Comparison of ENCODE assay signal across 13 mouse cellular contexts in genomic region chr1:51789269-51789668, GRCm38 (mm10).
DNase-seq lines count a peak whose midpoint lies in the region; ATAC-seq and TF ChIP-seq lines count a peak whose summit lies in the region.
"Had no signal": no experiment of that assay in that cellular context is flagged by ENCODE, and none has a peak within 500 bp of the region (broad histone marks: within the 10 kb centered on the region; RNA-seq: fewer than 3 reads in every experiment).

No protein-coding gene starts in this region.

- no peaks in the 10 kb centered on the region for H3K27me3 ChIP-seq in heart, adult 2 months (ENCODE audit: control insufficient read depth, insufficient read depth, low read length)
- no peaks in the 10 kb centered on the region for H3K27me3 ChIP-seq in heart, embryonic 12.5 days (replicated peaks)
- no peaks in the 10 kb centered on the region for H3K27me3 ChIP-seq in Patski
- H3K27me3 ChIP-seq: forebrain, embryonic 15.5 days had no signal

- H3K27ac ChIP-seq in heart, adult 2 months: peak overlapping the region; percentile 47
- H3K27ac ChIP-seq in heart, embryonic 12.5 days (ENCODE audit: poor library complexity, severe bottlenecking): no peak overlapping the region
- H3K27ac ChIP-seq: forebrain, embryonic 15.5 days; left cerebral cortex, adult 2 months had no signal

- no peak overlapping the region for H3K4me3 ChIP-seq in heart, adult 2 months
- no peak overlapping the region for H3K4me3 ChIP-seq in heart, embryonic 12.5 days
- H3K4me3 ChIP-seq: forebrain, embryonic 15.5 days; left cerebral cortex, adult 2 months had no signal

- H3K79me2 ChIP-seq in heart, adult 2 months (replicated peaks; ENCODE audit: control insufficient read depth, insufficient read depth, low read length): no peaks in the 10 kb centered on the region

- H3K9ac ChIP-seq in heart, adult 2 months (ENCODE audit: low read depth, low read length): 0 out of 2 replicates have a peak overlapping the region, but pooled peaks have one; percentile 20
- no peak overlapping the region for H3K9ac ChIP-seq in heart, embryonic 12.5 days
- H3K9ac ChIP-seq: forebrain, embryonic 15.5 days had no signal

- no peak for TF ChIP-seq CTCF in heart, adult 2 months (IDR thresholded peaks at IDR 0.05)
- TF ChIP-seq CTCF in Patski (IDR thresholded peaks at IDR 0.05): peak; percentile 25

- intact Hi-C loops in heart, adult 2 months (cut with DNase I): no loop called here

- H3K9me3 ChIP-seq in heart, embryonic 12.5 days (replicated peaks): no peaks in the 10 kb centered on the region
- H3K9me3 ChIP-seq: forebrain, embryonic 15.5 days; G1E had no signal

- H3K4me1 ChIP-seq in heart, adult 2 months (ENCODE audit: control insufficient read depth, insufficient read depth, low read length): peaks cover 4% of the 10 kb centered on the region
- peaks cover 5% of the 10 kb centered on the region; the same call in 1 of the 2 replicates for H3K4me1 ChIP-seq in heart, embryonic 12.5 days (replicated peaks)
- H3K4me1 ChIP-seq: forebrain, embryonic 15.5 days had no signal

- TF ChIP-seq EP300 in heart, adult 2 months (IDR thresholded peaks at IDR 0.05; ENCODE audit: insufficient read depth, low read depth, low read length): no peak

- CTCF ChIA-PET in Patski (lab: Charles Lee): no interaction called here

- ATAC-seq in heart, embryonic 12.5 days (ENCODE audit: insufficient number of reproducible peaks, low FRiP score): no peak
- peak; percentile 97 for ATAC-seq in Patski
- ATAC-seq: forebrain, embryonic 15.5 days had no signal

- POLR2A ChIA-PET in Patski (lab: Charles Lee): interaction anchor here (0.6 to 1.2 kb wide), 2 partner anchors 10 to 72 kb away, joined by 3 to 4 read pairs; no protein-coding TSS in a partner anchor

- in situ Hi-C loops in Patski (cut with MboI; ENCODE audit: low pct_unique_long_range_greater_than_20kb): no loop called here

- DNase-seq in heart, adult 2 months: peak; percentile 20 to 25
- peak; percentile 81 for DNase-seq in 3134 (ENCODE audit: extremely low read depth, insufficient read length, low spot score)
- DNase-seq in Patski (ENCODE audit: low read depth, low spot score): peak; percentile 61
- peak; percentile 93 for DNase-seq in fibroblast of lung, adult 2 months (ENCODE audit: low read depth)
- DNase-seq in ovary, postnatal 14 days (ENCODE audit: low spot score): no peak
- DNase-seq in frontal cortex, adult 2 months (ENCODE audit: extremely low spot score in 1 of 2, low spot score in 1 of 2): no peak
- no peak for DNase-seq in cerebellum, postnatal 4 days (ENCODE audit: low spot score in 2 of 2)
- DNase-seq: right cerebral cortex, postnatal 4 days; thymus, postnatal 14 days had no signal

- H3K36me3 ChIP-seq in heart, adult 2 months (ENCODE audit: control insufficient read depth, insufficient read depth, low read length): peaks cover 2% of the 10 kb centered on the region; the same call in 1 of the 2 replicates
- H3K36me3 ChIP-seq in heart, embryonic 12.5 days: peaks cover 34% of the 10 kb centered on the region
- H3K36me3 ChIP-seq: G1E had no signal

- 31% methylated on average over 6 of the region's 6 CpGs for WGBS in heart, adult 2 months
- 56% methylated on average over 6 of the region's 6 CpGs for WGBS in heart, embryonic 12.5 days

- TF ChIP-seq POLR2A in heart, adult 2 months (IDR thresholded peaks at IDR 0.05; ENCODE audit: insufficient read depth, low read depth, low read length): no peak

- no peak overlapping the region for H3K4me2 ChIP-seq in heart, embryonic 12.5 days
- H3K4me2 ChIP-seq: forebrain, embryonic 15.5 days had no signal

Comparison
In these comparisons a context has a peak if more than half of its experiments do, and no peak if none do; other contexts are left out.
1. DNase-seq: peak in heart, adult 2 months (2 of 2), 3134 (single experiment), Patski (single experiment) and fibroblast of lung, adult 2 months (single experiment); none in ovary, postnatal 14 days (single experiment), frontal cortex, adult 2 months (0 of 2) and cerebellum, postnatal 4 days (0 of 2).